Mouse (Mus musculus) bone marrow macrophage, adult 2 months (primary cell): ENCODE results near the gene Grm8.

Source experiments
- CTCF ChIP-seq: IDR thresholded peaks from 2 replicates; pipeline ENCODE4 v1.5.1; 2012; ENCODE audit warnings: low read depth, mild to moderate bottlenecking, low read length, moderate library complexity
- POLR2A ChIP-seq: IDR thresholded peaks from 2 replicates; pipeline ENCODE4 v1.6.1; 2012; ENCODE audit warnings: mild to moderate bottlenecking, low read depth, low read length, borderline replicate concordance

GRCm38 (mm10) chr6:27371095-27371494 is 763.9 kb downstream of the Grm8 start:
- no peak for TF ChIP-seq POLR2A
- TF ChIP-seq CTCF = no peak
